Mouse (Mus musculus): ENCODE results near the gene Mindy4b-ps. TPM values are rescaled to one million over a fixed set of nuclear protein-coding genes. Genes with fewer than 3 reads are reported as not detected.
A peak's percentile ranks its signal among the peaks of the same experiment; 100 is the strongest.

Gene Mindy4b-ps
- total and polyA plus RNA-seq, 2 experiments from 2014 or later: 0.09 TPM; not detected in 1

- 34% methylated on average over 12 of the region's 12 CpGs for WGBS
- DNase-seq (ENCODE audit: low spot score) (no peak), ATAC-seq (no peak)
- H3K9me3 ChIP-seq (ENCODE audit: low read length): no peaks in the 10 kb centered on the region
- TF ChIP-seq CTCF (IDR thresholded peaks at IDR 0.05; ENCODE audit: low read depth): no peak
- no peak overlapping the region for H3K9ac ChIP-seq (replicated peaks; ENCODE audit: low read length)
- H3K27ac ChIP-seq: no peak overlapping the region
- no peak overlapping the region for H3K4me2 ChIP-seq (ENCODE audit: low read depth, low read length)
- H3K4me3 ChIP-seq (ENCODE audit: low read length): no peak overlapping the region
- H3K4me1 ChIP-seq (ENCODE audit: insufficient read depth, low read length): no peaks in the 10 kb centered on the region
- H3K36me3 ChIP-seq (ENCODE audit: insufficient read depth, low read length): no peaks in the 10 kb centered on the region
- H3K27me3 ChIP-seq (ENCODE audit: insufficient read depth, low read length): no peaks in the 10 kb centered on the region
Measured at GRCm38 (mm10) chr3:58809111-58809915, 12.8 kb downstream of the Mindy4b-ps start.

DNA sequence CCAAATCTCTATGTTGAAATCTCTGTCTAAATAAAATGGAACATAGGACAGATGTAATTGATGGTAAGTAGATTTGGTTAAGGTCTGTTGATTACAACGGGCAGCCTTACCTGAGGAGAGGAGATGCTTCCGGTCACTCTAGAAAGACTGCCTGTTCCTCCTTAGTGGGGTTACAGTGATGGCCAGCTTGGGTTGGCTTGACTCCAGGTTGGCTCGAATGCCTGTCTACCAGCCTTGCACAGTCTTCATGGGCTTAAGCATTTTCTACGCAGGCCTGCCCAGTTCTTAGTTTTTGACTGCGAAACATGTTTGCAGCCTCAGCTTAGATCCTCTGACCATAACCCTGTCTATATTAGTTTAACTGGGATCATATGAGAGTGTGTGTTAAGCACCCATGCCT, 13.5 kb downstream of the Mindy4b-ps start:
- no peaks in the 10 kb centered on the region for H3K36me3 ChIP-seq (ENCODE audit: insufficient read depth, low read length)

GRCm38 (mm10) chr3:58804745-58805144, 17.4 kb downstream of the Mindy4b-ps start:
- ATAC-seq (no peak), DNase-seq (ENCODE audit: low spot score) (no peak)
- Histone ChIP-seq H3K27ac (no peak overlapping the region), H3K4me1 (ENCODE audit: insufficient read depth, low read length) (no peaks in the 10 kb centered on the region), H3K27me3 (ENCODE audit: insufficient read depth, low read length) (no peaks in the 10 kb centered on the region), H3K9ac (replicated peaks; ENCODE audit: low read length) (no peak overlapping the region), H3K4me3 (ENCODE audit: low read length) (no peak overlapping the region), H3K36me3 (ENCODE audit: insufficient read depth, low read length) (no peaks in the 10 kb centered on the region), H3K4me2 (ENCODE audit: low read depth, low read length) (no peak overlapping the region), H3K9me3 (ENCODE audit: low read length) (no peaks in the 10 kb centered on the region)
- TF ChIP-seq CTCF (IDR thresholded peaks at IDR 0.05; ENCODE audit: low read depth): no peak
- 81% methylated on average over 6 of the region's 6 CpGs for WGBS

More for the DNA sequence above, 13.5 kb downstream of the Mindy4b-ps start:
- no peak overlapping the region for H3K9ac ChIP-seq (replicated peaks; ENCODE audit: low read length)
- no peak overlapping the region for H3K4me2 ChIP-seq (ENCODE audit: low read depth, low read length)
- ATAC-seq: no peak
- no peaks in the 10 kb centered on the region for H3K4me1 ChIP-seq (ENCODE audit: insufficient read depth, low read length)
- 72% methylated on average over 5 of the region's 5 CpGs for WGBS
- H3K27me3 ChIP-seq (ENCODE audit: insufficient read depth, low read length): no peaks in the 10 kb centered on the region
- no peak overlapping the region for H3K4me3 ChIP-seq (ENCODE audit: low read length)
- no peaks in the 10 kb centered on the region for H3K9me3 ChIP-seq (ENCODE audit: low read length)
- no peak overlapping the region for H3K27ac ChIP-seq
- no peak for DNase-seq (ENCODE audit: low spot score)
- no peak for TF ChIP-seq CTCF (IDR thresholded peaks at IDR 0.05; ENCODE audit: low read depth)

- WGBS: 53% methylated on average over 4 of the region's 4 CpGs
- Histone ChIP-seq H3K27ac (no peak overlapping the region), H3K4me2 (ENCODE audit: low read depth, low read length) (no peak overlapping the region), H3K4me3 (ENCODE audit: low read length) (no peak overlapping the region), H3K27me3 (ENCODE audit: insufficient read depth, low read length) (no peaks in the 10 kb centered on the region), H3K36me3 (ENCODE audit: insufficient read depth, low read length) (no peaks in the 10 kb centered on the region), H3K9ac (replicated peaks; ENCODE audit: low read length) (no peak overlapping the region), H3K4me1 (ENCODE audit: insufficient read depth, low read length) (no peaks in the 10 kb centered on the region), H3K9me3 (ENCODE audit: low read length) (no peaks in the 10 kb centered on the region)
- TF ChIP-seq CTCF (IDR thresholded peaks at IDR 0.05; ENCODE audit: low read depth): no peak
- no peak for DNase-seq (ENCODE audit: low spot score)
- ATAC-seq: no peak
Measured at GRCm38 (mm10) chr3:58798676-58799075, 23.4 kb downstream of the Mindy4b-ps start.

GRCm38 (mm10) chr3:58798245-58798644, 23.9 kb downstream of the Mindy4b-ps start:
- WGBS: 66% methylated on average over 8 of the region's 8 CpGs
- no peak for DNase-seq (ENCODE audit: low spot score)
- H3K27ac ChIP-seq: no peak overlapping the region
- no peak for ATAC-seq
- no peaks in the 10 kb centered on the region for H3K4me1 ChIP-seq (ENCODE audit: insufficient read depth, low read length)
- H3K9me3 ChIP-seq (ENCODE audit: low read length): no peaks in the 10 kb centered on the region
- no peak overlapping the region for H3K4me2 ChIP-seq (ENCODE audit: low read depth, low read length)
- H3K4me3 ChIP-seq (ENCODE audit: low read length): no peak overlapping the region
- H3K36me3 ChIP-seq (ENCODE audit: insufficient read depth, low read length): no peaks in the 10 kb centered on the region
- H3K27me3 ChIP-seq (ENCODE audit: insufficient read depth, low read length): no peaks in the 10 kb centered on the region
- no peak overlapping the region for H3K9ac ChIP-seq (replicated peaks; ENCODE audit: low read length)
- TF ChIP-seq CTCF (IDR thresholded peaks at IDR 0.05; ENCODE audit: low read depth): no peak

DNA sequence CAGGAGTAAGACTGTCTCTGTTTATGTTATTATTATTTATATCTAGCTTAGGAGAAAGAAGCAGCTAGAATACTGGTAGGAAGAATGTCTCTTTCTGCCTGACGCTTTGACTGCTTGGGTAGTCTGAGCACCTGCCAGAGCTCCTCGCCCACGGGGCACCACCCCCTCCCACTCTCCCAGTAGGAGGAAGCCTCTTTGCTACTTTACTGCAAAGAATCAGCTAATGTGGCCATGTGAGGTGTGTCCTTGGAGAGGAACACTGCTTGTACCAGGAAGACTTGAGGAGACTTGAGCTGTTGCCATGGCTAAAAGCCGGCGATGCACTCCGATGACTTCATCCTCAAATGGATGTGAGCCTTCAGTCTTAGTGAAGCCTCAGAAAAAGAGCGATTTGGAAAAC, 32.6 kb downstream of the Mindy4b-ps start:
- peak; percentile 22 for DNase-seq (ENCODE audit: low spot score)
- TF ChIP-seq CTCF (IDR thresholded peaks at IDR 0.05; ENCODE audit: low read depth): no peak
- no peak for ATAC-seq

DNA sequence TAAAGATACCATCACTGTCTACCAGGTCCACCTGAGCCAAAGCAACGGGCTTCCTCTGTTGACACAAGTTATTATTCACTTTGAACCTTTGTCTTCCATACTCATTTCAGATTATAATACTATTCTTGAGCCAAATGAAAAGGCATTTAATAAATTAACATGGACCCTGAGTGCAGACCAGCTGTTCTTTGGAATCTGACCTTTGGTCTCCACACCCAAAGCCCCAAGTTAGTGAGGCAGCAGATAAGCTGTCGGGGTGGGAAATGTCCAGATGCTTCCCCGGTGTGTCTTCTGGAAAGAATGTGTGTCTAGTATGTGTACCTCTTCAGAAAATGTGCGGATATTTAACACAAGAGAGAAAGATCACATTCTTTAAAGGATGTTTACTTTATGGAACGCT, 33.1 kb downstream of the Mindy4b-ps start:
- H3K9me3 ChIP-seq (ENCODE audit: low read length): no peaks in the 10 kb centered on the region
- H3K27me3 ChIP-seq (ENCODE audit: insufficient read depth, low read length): no peaks in the 10 kb centered on the region
- no peak overlapping the region for H3K9ac ChIP-seq (replicated peaks; ENCODE audit: low read length)
- H3K36me3 ChIP-seq (ENCODE audit: insufficient read depth, low read length): no peaks in the 10 kb centered on the region
- no peak for ATAC-seq
- no peaks in the 10 kb centered on the region for H3K4me1 ChIP-seq (ENCODE audit: insufficient read depth, low read length)
- H3K4me3 ChIP-seq (ENCODE audit: low read length): no peak overlapping the region
- WGBS: 71% methylated on average over 5 of the region's 5 CpGs
- DNase-seq (ENCODE audit: low spot score): no peak
- TF ChIP-seq CTCF (IDR thresholded peaks at IDR 0.05; ENCODE audit: low read depth): no peak
- no peak overlapping the region for H3K27ac ChIP-seq
- no peak overlapping the region for H3K4me2 ChIP-seq (ENCODE audit: low read depth, low read length)

More for the DNA sequence above, 32.6 kb downstream of the Mindy4b-ps start:
- H3K36me3 ChIP-seq (ENCODE audit: insufficient read depth, low read length): no peaks in the 10 kb centered on the region
- H3K9me3 ChIP-seq (ENCODE audit: low read length): no peaks in the 10 kb centered on the region
- no peak overlapping the region for H3K4me2 ChIP-seq (ENCODE audit: low read depth, low read length)
- 56% methylated on average over 7 of the region's 7 CpGs for WGBS
- no peaks in the 10 kb centered on the region for H3K27me3 ChIP-seq (ENCODE audit: insufficient read depth, low read length)
- no peak overlapping the region for H3K9ac ChIP-seq (replicated peaks; ENCODE audit: low read length)
- H3K27ac ChIP-seq: no peak overlapping the region
- H3K4me1 ChIP-seq (ENCODE audit: insufficient read depth, low read length): no peaks in the 10 kb centered on the region
- H3K4me3 ChIP-seq (ENCODE audit: low read length): no peak overlapping the region
